In the genomic region with DNA sequence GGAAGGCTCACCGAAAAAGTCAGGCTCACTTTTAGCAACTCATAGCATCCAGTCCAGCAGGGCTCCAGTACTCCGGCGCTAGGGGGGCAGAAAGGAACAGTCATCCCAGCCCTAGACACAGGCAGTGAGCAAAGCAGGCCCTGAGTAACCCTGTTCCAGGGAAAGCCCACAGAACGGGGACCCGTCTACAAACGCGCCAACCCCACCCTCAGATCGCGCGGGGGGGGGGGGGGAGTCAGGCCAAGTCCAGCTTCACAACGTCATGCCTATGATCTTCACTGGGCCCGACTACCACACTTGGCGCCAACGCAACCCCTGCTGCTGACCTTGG, we compare ENCODE assay signal across 8 mouse cellular contexts. TPM values are rescaled to one million over a fixed set of nuclear protein-coding genes. Genes with fewer than 3 reads are reported as not detected.
A peak's percentile ranks its signal among the peaks of the same experiment; 100 is the strongest.
DNase-seq lines count a peak whose midpoint lies in the region; ATAC-seq and TF ChIP-seq lines count a peak whose summit lies in the region.

No protein-coding gene starts in this region.

- peak overlapping the region; percentile 96 for H3K4me2 ChIP-seq in heart, embryonic 11.5 days
- H3K4me2 ChIP-seq in forebrain, embryonic 15.5 days (replicated peaks), result peak overlapping the region; percentile 96
- peak overlapping the region; percentile 83 for H3K4me2 ChIP-seq in liver, embryonic 11.5 days

- H3K27me3 ChIP-seq in heart, embryonic 11.5 days (ENCODE audit: control insufficient read depth, insufficient read depth, low read length), result no peaks in the 10 kb centered on the region
- H3K27me3 ChIP-seq in G1E (ENCODE audit: insufficient read depth, low read length), result no peaks in the 10 kb centered on the region
- H3K27me3 ChIP-seq in forebrain, embryonic 15.5 days, result no peaks in the 10 kb centered on the region
- no peaks in the 10 kb centered on the region for H3K27me3 ChIP-seq in liver, embryonic 11.5 days (replicated peaks; ENCODE audit: control insufficient read depth, insufficient read depth, low read length)
- H3K27me3 ChIP-seq in small intestine, adult 2 months (ENCODE audit: control insufficient read depth, insufficient read depth, low read length), result no peaks in the 10 kb centered on the region

- no peaks in the 10 kb centered on the region for H3K9me3 ChIP-seq in heart, embryonic 11.5 days (replicated peaks; ENCODE audit: control insufficient read depth, low read length)
- H3K9me3 ChIP-seq in G1E (replicated peaks), result no peaks in the 10 kb centered on the region
- no peaks in the 10 kb centered on the region for H3K9me3 ChIP-seq in forebrain, embryonic 15.5 days
- H3K9me3 ChIP-seq in liver, embryonic 11.5 days (ENCODE audit: control insufficient read depth, low read length), result no peaks in the 10 kb centered on the region

- WGBS in heart, embryonic 11.5 days (ENCODE audit: insufficient replicate concordance), result 3% methylated on average over 13 of the region's 14 CpGs
- whole genome bisulfite sequencing in forebrain, embryonic 15.5 days, result 7% methylated on average over 13 of the region's 14 CpGs
- WGBS in liver, embryonic 11.5 days, result 4% methylated on average over 14 of the region's 14 CpGs
- WGBS in small intestine, adult 2 months, result under 1% methylated on average over 14 of the region's 14 CpGs

- no peak for TF ChIP-seq CTCF in G1E (IDR thresholded peaks at IDR 0.05; ENCODE audit: low read depth, low read length)
- no peak for TF ChIP-seq CTCF in small intestine, adult 2 months (IDR thresholded peaks at IDR 0.05; ENCODE audit: extremely low read depth, insufficient read length, insufficient replicate concordance, low read depth, low read length)

- H3K4me3 ChIP-seq in heart, embryonic 11.5 days (ENCODE audit: low read depth, low read length), result peak overlapping the region; percentile 88
- H3K4me3 ChIP-seq in G1E (ENCODE audit: low read depth, low read length), result peak overlapping the region; percentile 77
- peak overlapping the region; percentile 86 for H3K4me3 ChIP-seq in forebrain, embryonic 15.5 days
- H3K4me3 ChIP-seq in liver, embryonic 11.5 days (ENCODE audit: low read depth, low read length), result peak overlapping the region; percentile 62
- peak overlapping the region; percentile 88 for H3K4me3 ChIP-seq in small intestine, adult 2 months (ENCODE audit: low read depth, low read length)

- peaks cover 11% of the 10 kb centered on the region for H3K4me1 ChIP-seq in heart, embryonic 11.5 days (ENCODE audit: control insufficient read depth, insufficient read depth, low read length)
- H3K4me1 ChIP-seq in G1E (ENCODE audit: insufficient read depth, low read depth, low read length), result peaks cover 34% of the 10 kb centered on the region
- peaks cover 18% of the 10 kb centered on the region for H3K4me1 ChIP-seq in forebrain, embryonic 15.5 days
- H3K4me1 ChIP-seq in liver, embryonic 11.5 days (replicated peaks; ENCODE audit: control insufficient read depth, insufficient read depth, low read length), result peaks cover 19% of the 10 kb centered on the region
- H3K4me1 ChIP-seq in small intestine, adult 2 months (ENCODE audit: control insufficient read depth, insufficient read depth, insufficient read length, low read length), result no peaks in the 10 kb centered on the region; the same call in 1 of the 2 replicates

- no peak for DNase-seq in heart, adult 11 months
- DNase-seq in G1E (ENCODE audit: low spot score), result peak; percentile 29
- DNase-seq in liver, embryonic 11.5 days (ENCODE audit: low spot score), result no peak
- DNase-seq in adrenal gland, postnatal 10 days, result no peak
- DNase-seq in urinary bladder, postnatal 36 days (ENCODE audit: low spot score in 2 of 2), result no peak

- TF ChIP-seq POLR2A in small intestine, adult 2 months (IDR thresholded peaks at IDR 0.05; ENCODE audit: low read depth, low read length), result no peak

- peak overlapping the region; percentile 84 for H3K9ac ChIP-seq in heart, embryonic 11.5 days (ENCODE audit: low read depth, low read length)
- peak overlapping the region; percentile 81 for H3K9ac ChIP-seq in forebrain, embryonic 15.5 days (replicated peaks)
- H3K9ac ChIP-seq in liver, embryonic 11.5 days (ENCODE audit: low read depth, low read length), result peak overlapping the region; percentile 80

- H3K27ac ChIP-seq in heart, embryonic 11.5 days (ENCODE audit: low read depth, low read length), result no peak overlapping the region
- H3K27ac ChIP-seq in forebrain, embryonic 15.5 days (replicated peaks), result no peak overlapping the region
- H3K27ac ChIP-seq in liver, embryonic 11.5 days (ENCODE audit: low read depth, low read length), result peak overlapping the region; percentile 17
- peak overlapping the region; percentile 42 for H3K27ac ChIP-seq in small intestine, adult 2 months (ENCODE audit: insufficient read depth, low read depth, low read length)

- ATAC-seq in heart, embryonic 11.5 days (replicated peaks; ENCODE audit: insufficient number of reproducible peaks, low FRiP score, low TSS enrichment), result no peak; the same call in 1 of the 2 replicates
- ATAC-seq in G1E (ENCODE audit: extremely low read depth, insufficient number of reproducible peaks, low FRiP score, poor library complexity, severe bottlenecking), result 0 out of 2 replicates have a peak, but pooled peaks have one; percentile 18
- peak; percentile 26; the same call in 1 of the 2 replicates for ATAC-seq in forebrain, embryonic 15.5 days (replicated peaks)
- ATAC-seq in liver, embryonic 11.5 days (replicated peaks; ENCODE audit: low FRiP score), result no peak; the same call in none of the 2 replicates

- H3K36me3 ChIP-seq in heart, embryonic 11.5 days (ENCODE audit: control insufficient read depth, insufficient read depth, low read length), result peaks cover 5% of the 10 kb centered on the region; the same call in 1 of the 2 replicates
- peaks cover 49% of the 10 kb centered on the region for H3K36me3 ChIP-seq in G1E (replicated peaks)
- H3K36me3 ChIP-seq in forebrain, embryonic 15.5 days, result peaks cover 16% of the 10 kb centered on the region; the same call in 1 of the 2 replicates
- no peaks in the 10 kb centered on the region; the same call in 1 of the 2 replicates for H3K36me3 ChIP-seq in liver, embryonic 11.5 days (ENCODE audit: control insufficient read depth, insufficient read depth, low read length)
- peaks cover 16% of the 10 kb centered on the region; the same call in 1 of the 2 replicates for H3K36me3 ChIP-seq in small intestine, adult 2 months (ENCODE audit: control insufficient read depth, insufficient read depth, low read length)

RNA-seq across cellular contexts. Expression of a gene that starts 0.8 kb away (rescaled TPM):
- 34.7 and 36.8 TPM in 2 replicates for polyA plus RNA-seq in heart, embryonic 11.5 days (2014; fragmentation: Nextera tagmentation; extraction: Ambion mirVana)
- total RNA-seq in G1E (2014; fragmentation: Nextera tagmentation), result 39.7 and 54.5 TPM in 2 replicates
- total RNA-seq in G1E (2017), result 52.3 and 63.6 TPM in 2 replicates
- 39.1 and 40.6 TPM in 2 replicates for polyA plus RNA-seq in G1E (2012)
- polyA plus RNA-seq in forebrain, embryonic 15.5 days (2015; fragmentation: Nextera tagmentation; extraction: Ambion mirVana), result 49.0 and 49.3 TPM in 2 replicates
- polyA plus RNA-seq in liver, embryonic 11.5 days (2014; fragmentation: Nextera tagmentation; extraction: Ambion mirVana), result 29.3 and 33.1 TPM in 2 replicates
- 50.1 and 77.9 TPM in 2 replicates for polyA plus RNA-seq in small intestine, adult 2 months (2012; rRNA removed)
- total RNA-seq in adrenal gland, postnatal 10 days (2021), result 10 to 100 TPM; 76.4 to 79.0 TPM

RNA-seq across cellular contexts. Expression of a gene that starts 29.0 kb away (rescaled TPM):
- polyA plus RNA-seq in heart, embryonic 11.5 days (2014; fragmentation: Nextera tagmentation; extraction: Ambion mirVana), result 0.18 TPM in 1 of 2 replicates, not detected in the other
- total RNA-seq in G1E (2014; fragmentation: Nextera tagmentation), result not detected in 2 replicates
- total RNA-seq in G1E (2017), result 0.12 and 0.16 TPM in 2 replicates
- polyA plus RNA-seq in G1E (2012), result not detected in 2 replicates
- 9.2 and 9.7 TPM in 2 replicates for polyA plus RNA-seq in forebrain, embryonic 15.5 days (2015; fragmentation: Nextera tagmentation; extraction: Ambion mirVana)
- not detected in 2 replicates for polyA plus RNA-seq in liver, embryonic 11.5 days (2014; fragmentation: Nextera tagmentation; extraction: Ambion mirVana)
- polyA plus RNA-seq in small intestine, adult 2 months (2012; rRNA removed), result 0.14 TPM in 1 of 2 replicates, not detected in the other
- total RNA-seq in adrenal gland, postnatal 10 days (2021), result not detected

RNA-seq across cellular contexts. Expression of a gene that starts 58.5 kb away (rescaled TPM):
- polyA plus RNA-seq in heart, embryonic 11.5 days (2014; fragmentation: Nextera tagmentation; extraction: Ambion mirVana), result not detected in 2 replicates
- total RNA-seq in G1E (2014; fragmentation: Nextera tagmentation) (not detected in 2 replicates), G1E (2017) (not detected in 2 replicates)
- not detected in 2 replicates for polyA plus RNA-seq in G1E (2012)
- polyA plus RNA-seq in forebrain, embryonic 15.5 days (2015; fragmentation: Nextera tagmentation; extraction: Ambion mirVana), result not detected in 2 replicates
- polyA plus RNA-seq in liver, embryonic 11.5 days (2014; fragmentation: Nextera tagmentation; extraction: Ambion mirVana), result not detected in 2 replicates
- not detected in 2 replicates for polyA plus RNA-seq in small intestine, adult 2 months (2012; rRNA removed)
- not detected for total RNA-seq in adrenal gland, postnatal 10 days (2021)

Comparison
In these comparisons a context has a peak if more than half of its experiments do, and no peak if none do; other contexts are left out.
1. ATAC-seq: peak in G1E (single experiment) and forebrain, embryonic 15.5 days (single experiment); none in heart, embryonic 11.5 days (single experiment) and liver, embryonic 11.5 days (single experiment).
2. H3K27ac ChIP-seq: peak in liver, embryonic 11.5 days (single experiment) and small intestine, adult 2 months (single experiment); none in heart, embryonic 11.5 days (single experiment) and forebrain, embryonic 15.5 days (single experiment).
3. Peak in every context shown above with its lines, with median percentiles within 50 percentile points of each other: H3K4me2 ChIP-seq, H3K4me3 ChIP-seq and H3K9ac ChIP-seq.